Mouse (Mus musculus) MEL (cell line): Measurements from ENCODE around the gene Scamp5. TPM values are rescaled to one million over a fixed set of nuclear protein-coding genes. Genes with fewer than 3 reads are reported as not detected.

Experiments used
- DNase-seq: peaks from one replicate; pipeline ENCODE4 v3.0.0; 2011; ENCODE audit warnings: low read depth, low spot score
- H3K27ac ChIP-seq: 2 replicates; pipeline ENCODE4 v1.5.1; 2012; ENCODE audit warnings: low read depth, mild to moderate bottlenecking, control low read depth, low read length, moderate library complexity; ENCODE audit not compliant: control insufficient read depth
- H3K27me3 ChIP-seq, 2 experiments: fragments of 150-350 bp in 1 of 2; sonication (generic) in 1 of 2; 2 replicates each; pipeline ENCODE4 v1.6.1; 2012; ENCODE audit warnings: low read length in 2 of 2, mild to moderate bottlenecking in 2 of 2, improper control_type of control experiment in 1 of 2, moderate library complexity in 1 of 2; ENCODE audit not compliant: insufficient read depth in 2 of 2, control insufficient read depth in 1 of 2
- H3K36me3 ChIP-seq, 2 experiments: 2 replicates each; pipeline ENCODE4 v1.6.1; 2012 to 2014; ENCODE audit warnings: low read length in 2 of 2, improper control_type of control experiment in 1 of 2, inconsistent platforms in 1 of 2, mild to moderate bottlenecking in 1 of 2; ENCODE audit not compliant: insufficient read depth in 2 of 2, control insufficient read depth in 1 of 2
- H3K4me1 ChIP-seq, 2 experiments: fragments of 150-350 bp in 1 of 2; sonication (generic) in 1 of 2; 2 replicates each; pipeline ENCODE4 v1.6.1; 2012; ENCODE audit warnings: low read length in 2 of 2, improper control_type of control experiment in 1 of 2, mild to moderate bottlenecking in 1 of 2; ENCODE audit not compliant: insufficient read depth in 2 of 2, control insufficient read depth in 1 of 2
- H3K4me3 ChIP-seq, 2 experiments: fragments of 150-350 bp in 1 of 2; sonication (generic) in 1 of 2; 2 replicates each; pipeline ENCODE4 v1.5.1; 2012; ENCODE audit warnings: low read depth in 2 of 2, low read length in 2 of 2, mild to moderate bottlenecking in 2 of 2, moderate library complexity in 2 of 2, control low read depth in 1 of 2, improper control_type of control experiment in 1 of 2; ENCODE audit not compliant: control insufficient read depth in 1 of 2, insufficient read depth in 1 of 2
- H3K79me2 ChIP-seq: 2 replicates; pipeline ENCODE4 v1.6.1; 2012; ENCODE audit warnings: mild to moderate bottlenecking, low read length, moderate library complexity; ENCODE audit not compliant: control insufficient read depth, poor library complexity, insufficient read depth
- H3K9ac ChIP-seq: 2 replicates; pipeline ENCODE4 v1.6.1; 2012; ENCODE audit warnings: low read depth, mild to moderate bottlenecking, control low read depth, low read length, moderate library complexity; ENCODE audit not compliant: control insufficient read depth, poor library complexity, severe bottlenecking
- H3K9me3 ChIP-seq: fragments of 150-350 bp; sonication (generic); replicated peaks from 2 replicates; pipeline ENCODE4 v1.6.1; 2012; ENCODE audit warnings: mild to moderate bottlenecking, low read length, improper control_type of control experiment, moderate library complexity; ENCODE audit not compliant: insufficient read depth
- BHLHE40 ChIP-seq: IDR thresholded peaks from 2 replicates; pipeline ENCODE4 v1.6.1; 2012; ENCODE audit warnings: low read depth, mild to moderate bottlenecking, inconsistent platforms, low read length, improper control_type of control experiment, borderline replicate concordance
- CHD2 ChIP-seq: IDR thresholded peaks from 2 replicates; pipeline ENCODE4 v1.6.1; 2011; ENCODE audit warnings: low read length, improper control_type of control experiment
- CTCF ChIP-seq, 3 experiments: IDR thresholded peaks in 2 of 3; conservative IDR thresholded peaks in 1 of 3; 2 replicates each; pipeline ENCODE4 v1.5.1; 2011 to 2012; ENCODE audit warnings: low read length in 3 of 3, low read depth in 2 of 3, mild to moderate bottlenecking in 2 of 3, improper control_type of control experiment in 1 of 3, inconsistent platforms in 1 of 3, mixed read lengths in 1 of 3, moderate library complexity in 1 of 3; ENCODE audit not compliant: control insufficient read depth in 1 of 3, insufficient read depth in 1 of 3, poor library complexity in 1 of 3, severe bottlenecking in 1 of 3
- E2F4 ChIP-seq: IDR thresholded peaks from 2 replicates; pipeline ENCODE4 v1.6.1; 2011; ENCODE audit warnings: low read depth, low read length, improper control_type of control experiment, borderline replicate concordance
- ELF1 ChIP-seq: IDR thresholded peaks from 2 replicates; pipeline ENCODE4 v1.6.1; 2014; ENCODE audit warnings: low read depth, mild to moderate bottlenecking, inconsistent platforms, low read length, improper control_type of control experiment, moderate library complexity
- EP300 ChIP-seq, 2 experiments: IDR thresholded peaks; 2 replicates each; pipeline ENCODE4 v1.6.1; 2011; ENCODE audit warnings: improper control_type of control experiment in 2 of 2, low read length in 2 of 2, low read depth in 1 of 2, mild to moderate bottlenecking in 1 of 2
- GATA1 ChIP-seq: IDR thresholded peaks from 2 replicates; pipeline ENCODE4 v1.6.1; 2011; ENCODE audit warnings: low read depth, low read length, improper control_type of control experiment
- MAFK ChIP-seq: IDR thresholded peaks from 2 replicates; pipeline ENCODE4 v1.6.1; 2011; ENCODE audit warnings: low read depth, mild to moderate bottlenecking, low read length, improper control_type of control experiment, borderline replicate concordance
- MAX ChIP-seq: IDR thresholded peaks from 2 replicates; pipeline ENCODE4 v1.6.1; 2011; ENCODE audit warnings: low read length, improper control_type of control experiment
- MXI1 ChIP-seq: IDR thresholded peaks from 2 replicates; pipeline ENCODE4 v1.6.1; 2011; ENCODE audit warnings: mild to moderate bottlenecking, low read depth, low read length, improper control_type of control experiment
- MYB ChIP-seq: IDR thresholded peaks from 2 replicates; pipeline ENCODE4 v1.6.1; 2011; ENCODE audit warnings: mild to moderate bottlenecking, low read depth, low read length, improper control_type of control experiment
- MYC ChIP-seq: IDR thresholded peaks from 2 replicates; pipeline ENCODE4 v1.6.1; 2011; ENCODE audit warnings: low read depth, mild to moderate bottlenecking, low read length, improper control_type of control experiment, moderate library complexity
- NELFE ChIP-seq: IDR thresholded peaks from 2 replicates; pipeline ENCODE4 v1.6.1; 2011; ENCODE audit warnings: low read depth, low read length, improper control_type of control experiment
- POLR2A ChIP-seq, 2 experiments: IDR thresholded peaks; 2 replicates each; pipeline ENCODE4 v1.6.1; 2011 to 2012; ENCODE audit warnings: low read length in 2 of 2, mild to moderate bottlenecking in 2 of 2, control low read depth in 1 of 2, improper control_type of control experiment in 1 of 2, low read depth in 1 of 2, moderate library complexity in 1 of 2; ENCODE audit not compliant: control insufficient read depth in 1 of 2, insufficient read depth in 1 of 2, poor library complexity in 1 of 2
- RCOR1 ChIP-seq: IDR thresholded peaks from 2 replicates; pipeline ENCODE4 v1.6.1; 2012; ENCODE audit warnings: low read depth, mild to moderate bottlenecking, inconsistent platforms, low read length, improper control_type of control experiment
- TAL1 ChIP-seq: IDR thresholded peaks from 2 replicates; pipeline ENCODE4 v1.6.1; 2012; ENCODE audit warnings: mild to moderate bottlenecking, inconsistent platforms, low read length, moderate library complexity, mixed read lengths
- TBP ChIP-seq: IDR thresholded peaks from 2 replicates; pipeline ENCODE4 v1.8.0; 2011; ENCODE audit warnings: low read depth, low read length, improper control_type of control experiment
- TCF12 ChIP-seq: IDR thresholded peaks from 2 replicates; pipeline ENCODE4 v1.6.1; 2014; ENCODE audit warnings: low read depth, mild to moderate bottlenecking, inconsistent platforms, low read length, improper control_type of control experiment, moderate library complexity
- USF1 ChIP-seq: IDR thresholded peaks from 2 replicates; pipeline ENCODE4 v1.6.1; 2014; ENCODE audit warnings: low read depth, mild to moderate bottlenecking, inconsistent platforms, low read length, improper control_type of control experiment, moderate library complexity
- ZKSCAN1 ChIP-seq: IDR thresholded peaks from 2 replicates; pipeline ENCODE4 v1.6.1; 2012; ENCODE audit warnings: low read depth, mild to moderate bottlenecking, inconsistent platforms, low read length, improper control_type of control experiment, moderate library complexity
- polyA plus RNA-seq, 2 experiments: library from polyadenylated mRNA; stranded (reverse) in 1 of 2; unstranded in 1 of 2; fragments of >175 nt in 1 of 2; fragments of >200 nt in 1 of 2; gene quantifications; 2 replicates each; pipeline versions ENCODE4 v1.2.1 to v1.2.4; 2012; ENCODE audit warnings: low replicate concordance in 2 of 2, low read depth in 1 of 2; ENCODE audit not compliant: insufficient read length in 2 of 2, insufficient read depth in 1 of 2, missing spikeins in 1 of 2
- total RNA-seq: library from RNA; depleted of rRNA; stranded (reverse); fragments of 300-350 nt; gene quantifications from 2 replicates; pipeline ENCODE4 v1.2.3, GENCODE M21; 2012

Gene Scamp5
- total and polyA plus RNA-seq, 3 experiments = 2.3 to 4.3 TPM; not detected in 1

GRCm38 (mm10) chr9:57439522-57440295 is 28.2 kb downstream of the Scamp5 start, which contains the start of gene Ppcdc (continued):
- TF ChIP-seq CTCF (IDR thresholded peaks at IDR 0.05 in 2 of 3, conservative IDR thresholded peaks at IDR 0.05 in 1 of 3; ENCODE audit: control insufficient read depth in 1 of 3, insufficient read depth in 1 of 3, low read depth in 2 of 3, low read length in 3 of 3, poor library complexity in 1 of 3, severe bottlenecking in 1 of 3) (no peak), CHD2 (peak; percentile 95), USF1 (peak; percentile 43; the same call in 1 of the 2 replicates), ELF1 (peak; percentile 90)

- Histone ChIP-seq H3K4me3 (peak overlapping the region; percentile 58 to 70), H3K27ac (peak overlapping the region; percentile 94), H3K9me3 (no peaks in the 10 kb centered on the region), H3K79me2 (peaks cover 2% of the 10 kb centered on the region; the same call in 1 of the 2 replicates), H3K27me3 (no peaks in the 10 kb centered on the region), H3K9ac (peak overlapping the region; percentile 94), H3K4me1 (peaks cover 7 to 34% of the 10 kb centered on the region in 2 experiments), H3K36me3 (peaks cover 0 to 28% of the 10 kb centered on the region in 2 experiments; a peak in 2 of 4 replicates)
- TF ChIP-seq MXI1 = peak; percentile 87
- TF ChIP-seq USF1 = peak; percentile 60; the same call in 1 of the 2 replicates
- peak; percentile 87 for TF ChIP-seq MYC
- peak; percentile 91 for TF ChIP-seq MAX
- TF ChIP-seq CHD2 = no peak
- TF ChIP-seq ELF1 = peak; percentile 73
- 0 out of 2 replicates have a peak, but pooled peaks have one; percentile 11 for TF ChIP-seq TBP
- no peak for TF ChIP-seq BHLHE40
- TF ChIP-seq MYB = no peak
- TF ChIP-seq POLR2A (IDR thresholded peaks at IDR 0.05; ENCODE audit: control insufficient read depth in 1 of 2, insufficient read depth in 1 of 2, low read depth in 1 of 2, low read length in 2 of 2, poor library complexity in 1 of 2) = no peak
- DNase-seq = peak; percentile 69
These were observed 28.8 kb downstream of the Scamp5 start for GRCm38 (mm10) chr9:57439083-57439482.

GRCm38 (mm10) chr9:57437896-57438614 is 29.8 kb downstream of the Scamp5 start:
- TF ChIP-seq MAFK (no peak), EP300 (IDR thresholded peaks at IDR 0.05; ENCODE audit: low read depth in 1 of 2, low read length in 2 of 2) (peak; percentile 37 to 48; a peak in 3 of 4 replicates), E2F4 (no peak), TAL1 (peak; percentile 58), RCOR1 (0 out of 2 replicates have a peak, but pooled peaks have one; percentile 19), TCF12 (peak; percentile 38; the same call in 1 of the 2 replicates), POLR2A (IDR thresholded peaks at IDR 0.05; ENCODE audit: control insufficient read depth in 1 of 2, insufficient read depth in 1 of 2, low read depth in 1 of 2, low read length in 2 of 2, poor library complexity in 1 of 2) (no peak), CTCF (IDR thresholded peaks at IDR 0.05 in 2 of 3, conservative IDR thresholded peaks at IDR 0.05 in 1 of 3; ENCODE audit: control insufficient read depth in 1 of 3, insufficient read depth in 1 of 3, low read depth in 2 of 3, low read length in 3 of 3, poor library complexity in 1 of 3, severe bottlenecking in 1 of 3) (no peak; a peak in 1 of 6 replicates), ZKSCAN1 (no peak), GATA1 (peak; percentile 54), NELFE (no peak)
- H3K9me3 ChIP-seq = no peaks in the 10 kb centered on the region
- H3K9ac ChIP-seq = no peak overlapping the region
- H3K27ac ChIP-seq = no peak overlapping the region
- no peaks in the 10 kb centered on the region for H3K27me3 ChIP-seq
- DNase-seq = peak; percentile 40
- peaks cover 2% of the 10 kb centered on the region; the same call in 1 of the 2 replicates for H3K79me2 ChIP-seq
- H3K4me3 ChIP-seq = no peak overlapping the region
- peaks cover 0 to 31% of the 10 kb centered on the region in 2 experiments; a peak in 2 of 4 replicates for H3K36me3 ChIP-seq
- peaks cover 8 to 42% of the 10 kb centered on the region in 2 experiments for H3K4me1 ChIP-seq
